Mouse (Mus musculus) erythroblast, embryonic 14.5 days (primary cell): ENCODE results near the gene Arpp19.

ENCODE experiments used
- GATA1 ChIP-seq: IDR thresholded peaks from 2 replicates; pipeline ENCODE4 v1.6.1; 2012; ENCODE audit warnings: low read length, inconsistent platforms, mixed read lengths
- TAL1 ChIP-seq: IDR thresholded peaks from 3 replicates; pipeline ENCODE4 v1.6.1; 2012; ENCODE audit warnings: low read length, inconsistent platforms, mixed read lengths

DNA sequence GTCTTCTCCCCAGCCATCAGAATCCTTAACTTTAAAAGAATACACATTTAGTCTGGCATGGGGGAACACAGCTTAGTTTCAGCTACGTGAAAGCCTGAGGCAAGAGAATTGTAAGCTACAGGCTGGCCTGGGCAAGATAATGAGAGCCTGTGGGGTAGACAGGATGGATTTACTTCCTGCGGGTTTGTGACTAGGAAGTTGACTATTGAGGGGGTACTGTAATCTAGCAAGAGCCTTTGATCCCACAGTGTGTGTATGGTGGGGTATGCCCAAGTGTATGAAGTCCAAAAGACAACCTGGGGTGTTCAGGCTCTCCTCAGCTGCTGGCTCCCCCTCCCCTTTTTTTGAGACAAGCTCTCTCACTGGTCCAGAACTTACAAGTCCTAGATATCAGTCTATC is 41.1 kb upstream of the Arpp19 start:
- no peak for TF ChIP-seq GATA1
- no peak for TF ChIP-seq TAL1
